Mouse (Mus musculus): Measurements from ENCODE around the gene Olfr559.

Olfr559 gene

DNA sequence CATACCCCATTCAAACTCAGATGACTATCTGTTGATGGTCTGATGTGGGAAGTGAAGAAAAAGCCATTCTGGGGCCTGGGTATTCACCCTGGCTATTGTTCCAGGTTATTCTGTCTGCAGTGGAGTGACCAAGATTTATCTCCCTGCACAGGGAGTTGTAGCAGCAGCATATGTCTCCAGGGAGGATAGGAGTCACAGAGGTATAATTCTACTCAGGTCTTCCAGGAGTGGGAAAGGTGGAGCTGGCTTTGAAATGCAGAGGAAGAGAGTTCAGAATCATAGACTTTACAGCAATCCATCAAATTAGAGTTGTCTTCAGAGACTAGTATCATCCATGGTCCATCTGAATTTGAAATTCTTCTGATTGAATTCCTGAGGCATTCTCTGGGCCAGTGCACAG is at the start of gene Olfr559:
TSS of gene Olfr559 (minus strand) at position 101 of the 400 bp plus-strand sequence.
- no peak for DNase-seq (ENCODE audit: low spot score)

- DNase-seq (ENCODE audit: low spot score) = no peak
Observed at GRCm38 (mm10) chr7:102770921-102771320, 43.6 kb upstream of the Olfr559 start, which contains the start of gene Olfr561. Gene Olfr561, plus strand, starts transcription at chr7:102771221.

- DNase-seq (ENCODE audit: low spot score) = no peak
Observed at GRCm38 (mm10) chr7:102759266-102759665, 32.0 kb upstream of the Olfr559 start, which contains the start of the genes Olfr560 and Olfr78. Gene Olfr560, minus strand, starts transcription at chr7:102759366. Gene Olfr78, minus strand, starts transcription at chr7:102759471.

GRCm38 (mm10) chr7:102752086-102752485 is 24.8 kb upstream of the Olfr559 start:
- no peak for DNase-seq (ENCODE audit: low spot score)

DNA sequence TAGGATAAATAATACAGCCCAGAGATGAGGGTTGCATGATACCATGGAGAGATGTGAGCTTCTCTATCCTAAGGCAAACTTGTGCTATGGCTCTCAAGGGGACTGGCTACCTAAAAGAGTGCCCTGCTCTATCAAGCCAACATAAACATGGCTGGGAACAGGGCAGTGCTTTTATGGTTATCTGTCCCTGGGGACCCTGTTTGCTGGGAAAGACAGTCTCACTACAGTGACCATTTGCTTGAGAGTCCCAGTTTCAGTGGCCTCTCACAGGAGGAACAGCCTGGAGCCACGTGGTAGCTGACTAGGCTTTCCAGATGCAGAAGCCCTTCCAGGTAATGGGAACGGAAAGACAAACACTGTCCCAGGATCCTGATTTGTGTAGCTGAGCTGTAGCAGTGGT is 10.4 kb upstream of the Olfr559 start:
- DNase-seq (ENCODE audit: low spot score) = no peak

- no peak for DNase-seq (ENCODE audit: low spot score)
Observed at GRCm38 (mm10) chr7:102733793-102734192, 6.5 kb upstream of the Olfr559 start.

DNA sequence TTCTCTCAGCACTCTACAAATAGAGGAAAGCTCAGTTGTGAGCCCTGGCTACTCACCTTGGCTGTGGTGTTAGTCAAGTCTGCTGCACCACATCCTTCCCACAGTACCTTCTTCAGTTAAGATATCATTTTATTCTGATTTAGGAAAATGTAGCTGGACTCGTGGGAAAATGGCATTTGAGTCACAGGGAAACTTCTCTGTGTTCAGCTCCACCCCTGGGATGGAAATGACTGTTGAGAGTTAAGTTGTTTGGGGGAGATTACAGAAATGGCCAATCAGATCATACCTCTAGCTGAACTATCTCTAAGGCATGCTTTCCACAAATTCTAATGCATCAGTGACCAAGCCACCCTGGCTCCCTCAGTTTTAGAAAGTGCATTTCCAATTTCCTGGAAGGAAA is 8.3 kb downstream of the Olfr559 start, which contains the start of gene Olfr33:
TSS of gene Olfr33 (minus strand) at position 101 of the 400 bp plus-strand sequence.
- no peak for DNase-seq (ENCODE audit: low spot score)

GRCm38 (mm10) chr7:102701915-102702314 is 25.4 kb downstream of the Olfr559 start, which contains the start of gene Olfr558:
Gene Olfr558, plus strand, starts transcription at chr7:102702215.
- DNase-seq (ENCODE audit: low spot score) = no peak

GRCm38 (mm10) chr7:102698461-102698860 is 28.8 kb downstream of the Olfr559 start:
- no peak for DNase-seq (ENCODE audit: low spot score)

DNA sequence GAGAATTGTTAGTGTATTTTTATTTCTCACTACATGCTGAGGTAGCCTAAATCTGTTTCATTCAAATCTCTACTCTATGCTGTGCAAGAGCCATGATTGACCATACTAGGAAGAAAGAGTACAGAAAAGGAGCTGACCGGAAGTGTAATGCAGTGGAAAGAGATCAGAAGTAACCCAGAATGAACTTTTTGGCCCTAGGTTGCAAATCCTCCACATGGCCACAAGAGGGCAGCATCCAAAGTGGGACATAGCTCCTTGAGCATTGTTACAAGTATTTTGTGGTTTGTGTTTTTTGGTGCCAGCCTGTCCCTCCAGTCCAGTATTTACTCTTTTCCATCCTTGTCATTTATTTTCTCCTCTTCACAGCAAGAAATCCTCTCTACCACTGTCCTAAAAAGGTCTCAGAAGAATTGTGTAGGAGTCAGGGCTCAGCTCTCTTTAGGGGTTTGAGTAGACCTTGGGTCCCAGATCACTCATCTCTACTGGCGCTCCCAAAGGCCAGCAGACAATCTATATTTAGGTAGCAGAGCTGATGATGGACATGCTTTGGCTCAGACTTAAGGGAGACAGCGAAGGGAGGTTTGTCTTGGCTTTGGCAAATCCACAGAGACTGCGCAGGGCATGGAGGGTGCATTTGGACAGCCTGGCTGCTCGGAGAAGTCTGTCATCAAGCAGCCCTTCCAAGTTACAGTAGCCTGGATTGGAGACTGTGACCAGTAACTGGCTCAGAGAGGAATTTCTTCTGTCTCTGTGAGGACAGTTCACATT is 31.7 kb downstream of the Olfr559 start, which contains the start of gene Olfr557:
TSS of gene Olfr557 (plus strand) at position 553 of the 768 bp plus-strand sequence.
- DNase-seq (ENCODE audit: low spot score) = peak; percentile 17

GRCm38 (mm10) chr7:102686944-102687501 is 40.3 kb downstream of the Olfr559 start, which contains the start of gene Trim68:
Gene Trim68, minus strand, starts transcription at chr7:102687327.
- peak; percentile 94 for DNase-seq (ENCODE audit: low spot score)

DNA sequence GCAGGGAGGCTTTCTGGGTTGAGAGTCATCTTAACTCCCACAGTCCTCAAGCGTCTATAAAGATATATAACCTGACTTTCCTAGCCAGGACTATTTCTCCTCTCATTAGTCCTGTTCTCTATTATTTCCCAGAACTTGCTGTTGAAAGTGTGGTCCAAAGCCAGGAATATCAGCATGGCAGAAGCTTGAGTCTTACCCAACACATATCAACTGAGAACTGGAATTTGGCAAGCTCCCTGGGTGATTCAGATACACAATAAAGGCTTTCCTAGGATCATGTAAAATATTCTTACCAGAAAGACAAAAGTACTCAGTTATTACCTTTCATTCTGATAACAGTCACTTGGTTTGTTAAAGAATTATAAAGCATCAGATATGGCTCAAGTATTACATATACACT is 45.4 kb downstream of the Olfr559 start:
- no peak for DNase-seq (ENCODE audit: low spot score)

DNA sequence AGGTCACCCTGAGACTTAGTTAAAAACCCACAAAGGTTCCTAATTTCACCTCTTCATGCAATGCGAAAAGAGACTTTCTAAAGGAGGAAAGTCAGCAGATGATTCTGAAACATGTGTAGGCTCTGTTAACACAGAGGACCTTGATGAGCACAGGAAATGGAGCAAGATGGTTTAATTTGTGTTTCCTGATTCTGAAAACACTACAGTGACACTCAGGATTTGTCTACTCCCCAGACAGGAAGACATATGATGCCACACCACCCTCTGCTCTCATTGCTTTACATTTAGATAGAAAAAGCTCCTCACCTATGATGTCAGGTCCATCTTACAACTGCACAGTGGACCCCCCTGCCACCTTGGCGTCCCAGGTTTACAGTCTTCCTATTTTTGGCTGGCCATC is 51.1 kb downstream of the Olfr559 start:
- no peak for DNase-seq (ENCODE audit: low spot score)
